Mouse (Mus musculus) kidney, embryonic 14.5 days (tissue): ENCODE results near the gene Sgce. TPM values are rescaled to one million over a fixed set of nuclear protein-coding genes. Genes with fewer than 3 reads are reported as not detected.

Experiments used
- ATAC-seq: fragments of 200-750 bp; cut with Nextera tagmentation; 2 replicates; pipeline ENCODE4 v1.8.0; 2017; ENCODE audit warnings: moderate number of reproducible peaks, mild to moderate bottlenecking, moderate TSS enrichment, moderate library complexity; ENCODE audit not compliant: low FRiP score, low TSS enrichment
- H3K27ac ChIP-seq: fragments of 300-500 bp; sonication (generic); 2 replicates; pipeline ENCODE4 v1.5.1; 2014; ENCODE audit warnings: low read depth, mild to moderate bottlenecking, low read length, moderate library complexity, mixed read lengths
- H3K27me3 ChIP-seq: fragments of 300-500 bp; sonication (generic); 2 replicates; pipeline ENCODE4 v1.6.1; 2014; ENCODE audit warnings: mild to moderate bottlenecking, low read length; ENCODE audit not compliant: control insufficient read depth, insufficient read depth
- H3K36me3 ChIP-seq: fragments of 300-500 bp; sonication (generic); 2 replicates; pipeline ENCODE4 v1.6.1; 2014; ENCODE audit warnings: low read length, mixed read lengths; ENCODE audit not compliant: control insufficient read depth, insufficient read depth
- H3K4me1 ChIP-seq: fragments of 300-500 bp; sonication (generic); 2 replicates; pipeline ENCODE4 v1.6.1; 2014; ENCODE audit warnings: low read length, mixed read lengths; ENCODE audit not compliant: control insufficient read depth, insufficient read depth
- H3K4me2 ChIP-seq: fragments of 300-500 bp; sonication (generic); replicated peaks from 2 replicates; pipeline ENCODE4 v1.6.1; 2014; ENCODE audit warnings: low read depth, mild to moderate bottlenecking, low read length
- H3K4me3 ChIP-seq: fragments of 300-500 bp; sonication (generic); 2 replicates; pipeline ENCODE4 v1.5.1; 2014; ENCODE audit warnings: mild to moderate bottlenecking, low read length
- H3K9ac ChIP-seq: fragments of 300-500 bp; sonication (generic); 2 replicates; pipeline ENCODE4 v1.6.1; 2014; ENCODE audit warnings: low read depth, mild to moderate bottlenecking, low read length, moderate library complexity
- H3K9me3 ChIP-seq: fragments of 300-500 bp; sonication (generic); 2 replicates; pipeline ENCODE4 v1.6.1; 2016; ENCODE audit warnings: low read length; ENCODE audit not compliant: control insufficient read depth
- WGBS: fragments of 180-500 bp; shearing (Covaris S2); extraction: QIAGEN DNeasy Blood & Tissue Kit; methylation state at CpG from one replicate; pipeline ENCODE4 v1.1.7; 2014; 5-methylcytosine and 5-hydroxymethylcytosine counted together
- polyA plus RNA-seq: library from polyadenylated mRNA; unstranded; fragments of >200 nt; fragmentation: Nextera tagmentation; extraction: Ambion mirVana; gene quantifications from 2 replicates; pipeline ENCODE4 v1.2.1, GENCODE M21; 2014

Gene Sgce
- polyA plus RNA-seq, 1 experiment from 2014 or later = 35.4 TPM

GRCm38 (mm10) chr6:4731675-4732074 is 15.3 kb downstream of the Sgce start:
- H3K4me2 ChIP-seq = no peak overlapping the region
- H3K27ac ChIP-seq = no peak overlapping the region
- no peaks in the 10 kb centered on the region for H3K9me3 ChIP-seq
- H3K4me1 ChIP-seq = peaks cover 7% of the 10 kb centered on the region; the same call in 1 of the 2 replicates
- H3K27me3 ChIP-seq = no peaks in the 10 kb centered on the region
- no peak overlapping the region for H3K4me3 ChIP-seq
- H3K36me3 ChIP-seq = no peaks in the 10 kb centered on the region
- WGBS = 30% methylated on average over 8 of the region's 8 CpGs
- H3K9ac ChIP-seq = no peak overlapping the region
- no peak for ATAC-seq

- H3K4me3 ChIP-seq = no peak overlapping the region
- H3K9me3 ChIP-seq = no peaks in the 10 kb centered on the region
- peaks cover 9% of the 10 kb centered on the region; the same call in 1 of the 2 replicates for H3K4me1 ChIP-seq
- H3K36me3 ChIP-seq = no peaks in the 10 kb centered on the region
- no peak overlapping the region for H3K4me2 ChIP-seq
- no peaks in the 10 kb centered on the region for H3K27me3 ChIP-seq
- WGBS = 88% methylated on average over 2 of the region's 2 CpGs
- ATAC-seq = no peak
- H3K9ac ChIP-seq = no peak overlapping the region
- no peak overlapping the region for H3K27ac ChIP-seq
Observed at GRCm38 (mm10) chr6:4728305-4728704, 18.7 kb downstream of the Sgce start.

GRCm38 (mm10) chr6:4723998-4724757 is 22.8 kb downstream of the Sgce start:
- no peak overlapping the region for H3K4me2 ChIP-seq
- no peak for ATAC-seq

GRCm38 (mm10) chr6:4722739-4723138 is 24.3 kb downstream of the Sgce start:
- 77% methylated on average over 13 of the region's 13 CpGs for WGBS
- ATAC-seq = no peak
- H3K9me3 ChIP-seq = no peaks in the 10 kb centered on the region
- H3K27ac ChIP-seq = no peak overlapping the region
- H3K4me1 ChIP-seq = 0 out of 2 replicates have a peak, but pooled peaks cover 4% of the 10 kb centered on the region
- H3K4me2 ChIP-seq = no peak overlapping the region
- no peaks in the 10 kb centered on the region for H3K27me3 ChIP-seq
- H3K4me3 ChIP-seq = no peak overlapping the region
- H3K9ac ChIP-seq = no peak overlapping the region
- H3K36me3 ChIP-seq = no peaks in the 10 kb centered on the region

More at GRCm38 (mm10) chr6:4723998-4724757, 22.8 kb downstream of the Sgce start:
- H3K27ac ChIP-seq = no peak overlapping the region
- no peak overlapping the region for H3K4me3 ChIP-seq
- no peaks in the 10 kb centered on the region for H3K9me3 ChIP-seq
- WGBS = 60% methylated on average over 15 of the region's 15 CpGs
- H3K4me1 ChIP-seq = 0 out of 2 replicates have a peak, but pooled peaks cover 4% of the 10 kb centered on the region
- H3K9ac ChIP-seq = no peak overlapping the region
- no peaks in the 10 kb centered on the region for H3K27me3 ChIP-seq
- no peaks in the 10 kb centered on the region for H3K36me3 ChIP-seq

GRCm38 (mm10) chr6:4722142-4722541 is 24.9 kb downstream of the Sgce start:
- H3K4me1 ChIP-seq = 0 out of 2 replicates have a peak, but pooled peaks cover 4% of the 10 kb centered on the region
- no peak overlapping the region for H3K4me2 ChIP-seq
- no peak overlapping the region for H3K9ac ChIP-seq
- H3K9me3 ChIP-seq = no peaks in the 10 kb centered on the region
- ATAC-seq = no peak
- H3K36me3 ChIP-seq = no peaks in the 10 kb centered on the region
- 79% methylated on average over 6 of the region's 6 CpGs for WGBS
- H3K27me3 ChIP-seq = no peaks in the 10 kb centered on the region
- H3K27ac ChIP-seq = no peak overlapping the region
- H3K4me3 ChIP-seq = no peak overlapping the region

- Histone ChIP-seq H3K4me2 (no peak overlapping the region), H3K9me3 (no peaks in the 10 kb centered on the region), H3K27me3 (no peaks in the 10 kb centered on the region), H3K36me3 (no peaks in the 10 kb centered on the region), H3K4me3 (no peak overlapping the region), H3K9ac (no peak overlapping the region), H3K4me1 (no peaks in the 10 kb centered on the region), H3K27ac (no peak overlapping the region)
- WGBS = 83% methylated on average over 2 of the region's 2 CpGs
- no peak for ATAC-seq
Observed at GRCm38 (mm10) chr6:4717344-4717743, 29.7 kb downstream of the Sgce start.

- no peaks in the 10 kb centered on the region for H3K36me3 ChIP-seq
- no peak overlapping the region for H3K9ac ChIP-seq
- no peak overlapping the region for H3K4me3 ChIP-seq
- 94% methylated on average over 2 of the region's 2 CpGs for WGBS
- no peaks in the 10 kb centered on the region for H3K4me1 ChIP-seq
- H3K4me2 ChIP-seq = no peak overlapping the region
- H3K27ac ChIP-seq = no peak overlapping the region
- no peaks in the 10 kb centered on the region for H3K9me3 ChIP-seq
- no peaks in the 10 kb centered on the region for H3K27me3 ChIP-seq
- ATAC-seq = no peak
Observed at GRCm38 (mm10) chr6:4716171-4716570, 30.8 kb downstream of the Sgce start.

GRCm38 (mm10) chr6:4708971-4709370 is 38.0 kb downstream of the Sgce start:
- H3K9ac ChIP-seq = no peak overlapping the region
- H3K27ac ChIP-seq = no peak overlapping the region
- no peak overlapping the region for H3K4me3 ChIP-seq
- WGBS = 85% methylated on average over 1 of the region's 1 CpGs
- H3K36me3 ChIP-seq = no peaks in the 10 kb centered on the region
- H3K27me3 ChIP-seq = no peaks in the 10 kb centered on the region
- no peaks in the 10 kb centered on the region for H3K4me1 ChIP-seq
- H3K4me2 ChIP-seq = no peak overlapping the region
- H3K9me3 ChIP-seq = no peaks in the 10 kb centered on the region
- no peak for ATAC-seq

- Histone ChIP-seq H3K4me2 (no peak overlapping the region), H3K9ac (no peak overlapping the region), H3K4me1 (no peaks in the 10 kb centered on the region), H3K36me3 (no peaks in the 10 kb centered on the region), H3K4me3 (no peak overlapping the region), H3K27me3 (no peaks in the 10 kb centered on the region), H3K9me3 (no peaks in the 10 kb centered on the region), H3K27ac (no peak overlapping the region)
- 80% methylated on average over 5 of the region's 5 CpGs for WGBS
- ATAC-seq = no peak
Observed at GRCm38 (mm10) chr6:4706415-4706814, 40.6 kb downstream of the Sgce start.
